Mouse (Mus musculus) MEL (cell line): ENCODE results near the gene Enox1.

Experiments
- CHD1 ChIP-seq: IDR thresholded peaks from 2 replicates; pipeline ENCODE4 v1.6.1; 2012; ENCODE audit warnings: low read depth, mild to moderate bottlenecking, inconsistent platforms, low read length, improper control_type of control experiment
- CTCF ChIP-seq, 3 experiments: IDR thresholded peaks in 2 of 3; conservative IDR thresholded peaks in 1 of 3; 2 replicates each; pipeline ENCODE4 v1.5.1; 2011 to 2012; ENCODE audit warnings: low read length in 3 of 3, low read depth in 2 of 3, mild to moderate bottlenecking in 2 of 3, improper control_type of control experiment in 1 of 3, inconsistent platforms in 1 of 3, mixed read lengths in 1 of 3, moderate library complexity in 1 of 3; ENCODE audit not compliant: control insufficient read depth in 1 of 3, insufficient read depth in 1 of 3, poor library complexity in 1 of 3, severe bottlenecking in 1 of 3
- EP300 ChIP-seq, 2 experiments: IDR thresholded peaks; 2 replicates each; pipeline ENCODE4 v1.6.1; 2011; ENCODE audit warnings: improper control_type of control experiment in 2 of 2, low read length in 2 of 2, low read depth in 1 of 2, mild to moderate bottlenecking in 1 of 2
- GATA1 ChIP-seq: IDR thresholded peaks from 2 replicates; pipeline ENCODE4 v1.6.1; 2011; ENCODE audit warnings: low read depth, low read length, improper control_type of control experiment
- HCFC1 ChIP-seq: IDR thresholded peaks from 2 replicates; pipeline ENCODE4 v1.6.1; 2012; ENCODE audit warnings: low read depth, mild to moderate bottlenecking, inconsistent platforms, low read length, improper control_type of control experiment, moderate library complexity
- MAZ ChIP-seq: IDR thresholded peaks from 2 replicates; pipeline ENCODE4 v1.6.1; 2012; ENCODE audit warnings: low read depth, mild to moderate bottlenecking, inconsistent platforms, low read length, improper control_type of control experiment
- MYC ChIP-seq: IDR thresholded peaks from 2 replicates; pipeline ENCODE4 v1.6.1; 2011; ENCODE audit warnings: low read depth, mild to moderate bottlenecking, low read length, improper control_type of control experiment, moderate library complexity
- POLR2A ChIP-seq, 2 experiments: IDR thresholded peaks; 2 replicates each; pipeline ENCODE4 v1.6.1; 2011 to 2012; ENCODE audit warnings: low read length in 2 of 2, mild to moderate bottlenecking in 2 of 2, control low read depth in 1 of 2, improper control_type of control experiment in 1 of 2, low read depth in 1 of 2, moderate library complexity in 1 of 2; ENCODE audit not compliant: control insufficient read depth in 1 of 2, insufficient read depth in 1 of 2, poor library complexity in 1 of 2
- UBTF ChIP-seq: IDR thresholded peaks from 2 replicates; pipeline ENCODE4 v1.6.1; 2012; ENCODE audit warnings: low read depth, mild to moderate bottlenecking, inconsistent platforms, low read length, improper control_type of control experiment, moderate library complexity, borderline replicate concordance; ENCODE audit not compliant: insufficient read depth
- USF1 ChIP-seq: IDR thresholded peaks from 2 replicates; pipeline ENCODE4 v1.6.1; 2014; ENCODE audit warnings: low read depth, mild to moderate bottlenecking, inconsistent platforms, low read length, improper control_type of control experiment, moderate library complexity
- ZMIZ1 ChIP-seq: IDR thresholded peaks from 2 replicates; pipeline ENCODE4 v1.6.1; 2012; ENCODE audit warnings: low read depth, mild to moderate bottlenecking, inconsistent platforms, low read length, improper control_type of control experiment, moderate library complexity
- ZNF384 ChIP-seq: IDR thresholded peaks from 2 replicates; pipeline ENCODE4 v1.6.1; 2012; ENCODE audit warnings: low read depth, mild to moderate bottlenecking, inconsistent platforms, low read length, improper control_type of control experiment

- no peak for TF ChIP-seq ZNF384
- no peak for TF ChIP-seq EP300 (IDR thresholded peaks at IDR 0.05; ENCODE audit: low read depth in 1 of 2, low read length in 2 of 2)
- TF ChIP-seq CTCF (IDR thresholded peaks at IDR 0.05 in 2 of 3, conservative IDR thresholded peaks at IDR 0.05 in 1 of 3; ENCODE audit: control insufficient read depth in 1 of 3, insufficient read depth in 1 of 3, low read depth in 2 of 3, low read length in 3 of 3, poor library complexity in 1 of 3, severe bottlenecking in 1 of 3), result no peak
- TF ChIP-seq USF1, result no peak
- TF ChIP-seq MAZ, result no peak
- TF ChIP-seq ZMIZ1, result no peak
- no peak for TF ChIP-seq UBTF
- no peak for TF ChIP-seq MYC
- no peak for TF ChIP-seq HCFC1
- no peak for TF ChIP-seq GATA1
- no peak for TF ChIP-seq CHD1
- TF ChIP-seq POLR2A (IDR thresholded peaks at IDR 0.05; ENCODE audit: control insufficient read depth in 1 of 2, insufficient read depth in 1 of 2, low read depth in 1 of 2, low read length in 2 of 2, poor library complexity in 1 of 2), result no peak
Observed at GRCm38 (mm10) chr14:77574436-77574835, 417.9 kb downstream of the Enox1 start.
